ENCODE assay signal across 22 mouse cellular contexts in genomic region chr14:20191136-20191735, GRCm38 (mm10). TPM values are rescaled to one million over a fixed set of nuclear protein-coding genes. Genes with fewer than 3 reads are reported as not detected.
DNase-seq lines count a peak whose midpoint lies in the region; ATAC-seq and TF ChIP-seq lines count a peak whose summit lies in the region.
"Had no signal": no experiment of that assay in that cellular context is flagged by ENCODE, and none has a peak within 500 bp of the region (broad histone marks: within the 10 kb centered on the region; RNA-seq: fewer than 3 reads in every experiment).

No protein-coding gene starts in this region.

- no peak overlapping the region for H3K9ac ChIP-seq in kidney, embryonic 15.5 days
- H3K9ac ChIP-seq in MEL (ENCODE audit: control insufficient read depth, low read depth, low read length, poor library complexity, severe bottlenecking) = no peak overlapping the region
- H3K9ac ChIP-seq: forebrain, embryonic 13.5 days; hindbrain, embryonic 12.5 days; hindbrain, embryonic 15.5 days had no signal

- H3K4me1 ChIP-seq in kidney, embryonic 15.5 days = no peaks in the 10 kb centered on the region
- peaks cover 0 to 4% of the 10 kb centered on the region in 2 experiments; a peak in 2 of 4 replicates for H3K4me1 ChIP-seq in MEL (ENCODE audit: control insufficient read depth in 1 of 2, insufficient read depth in 2 of 2, low read length in 2 of 2)
- H3K4me1 ChIP-seq in thymus, adult 2 months (replicated peaks; ENCODE audit: control insufficient read depth, insufficient read depth, low read length) = no peaks in the 10 kb centered on the region
- H3K4me1 ChIP-seq: forebrain, embryonic 13.5 days; heart, embryonic 10.5 days; hindbrain, embryonic 15.5 days had no signal

- H3K27me3 ChIP-seq in kidney, embryonic 15.5 days = no peaks in the 10 kb centered on the region
- H3K27me3 ChIP-seq in MEL (ENCODE audit: control insufficient read depth in 1 of 2, insufficient read depth in 2 of 2, low read length in 2 of 2) = no peaks in the 10 kb centered on the region; a peak in 1 of 4 replicates
- no peaks in the 10 kb centered on the region for H3K27me3 ChIP-seq in thymus, adult 2 months (ENCODE audit: control insufficient read depth, insufficient read depth, low read length)
- H3K27me3 ChIP-seq: forebrain, embryonic 13.5 days; hindbrain, embryonic 12.5 days; hindbrain, embryonic 15.5 days had no signal

- no peaks in the 10 kb centered on the region for H3K36me3 ChIP-seq in kidney, embryonic 15.5 days
- peaks cover 0 to 4% of the 10 kb centered on the region in 2 experiments; a peak in 1 of 4 replicates for H3K36me3 ChIP-seq in MEL (ENCODE audit: control insufficient read depth in 1 of 2, insufficient read depth in 2 of 2, low read length in 2 of 2)
- no peaks in the 10 kb centered on the region for H3K36me3 ChIP-seq in thymus, adult 2 months (ENCODE audit: control insufficient read depth, insufficient read depth, low read length)
- H3K36me3 ChIP-seq: forebrain, embryonic 10.5 days; heart, embryonic 10.5 days; hindbrain, embryonic 12.5 days; hindbrain, embryonic 15.5 days had no signal

- TF ChIP-seq EP300 in MEL (IDR thresholded peaks at IDR 0.05; ENCODE audit: low read depth in 1 of 2, low read length in 2 of 2) = peak; percentile 16 to 34; a peak in 2 of 4 replicates

- peak; percentile 46 to 60 for DNase-seq in kidney, adult 8-10 months
- DNase-seq in MEL (ENCODE audit: low read depth, low spot score) = peak; percentile 42
- no peak for DNase-seq in cerebellum, adult 9-11 months
- DNase-seq in thymus, adult 2 months = no peak
- DNase-seq: adrenal gland, adult 8-10 months; adrenal gland, postnatal 25 days; cerebellum, adult 11-12 months; cerebellum, adult 8-10 months; cerebellum, postnatal 14 days; gastrocnemius, postnatal 10 days; gastrocnemius, postnatal 36 days; heart, adult 2 months had no signal

- H3K9me3 ChIP-seq in kidney, embryonic 15.5 days (replicated peaks) = no peaks in the 10 kb centered on the region
- no peaks in the 10 kb centered on the region for H3K9me3 ChIP-seq in MEL (replicated peaks; ENCODE audit: insufficient read depth, low read length)
- H3K9me3 ChIP-seq: forebrain, embryonic 10.5 days; forebrain, embryonic 13.5 days; heart, embryonic 10.5 days; hindbrain, embryonic 12.5 days; hindbrain, embryonic 15.5 days had no signal

- no peak overlapping the region for H3K4me2 ChIP-seq in kidney, embryonic 15.5 days
- H3K4me2 ChIP-seq: forebrain, embryonic 13.5 days; hindbrain, embryonic 12.5 days; hindbrain, embryonic 15.5 days had no signal

- 83% methylated on average over 5 of the region's 5 CpGs for WGBS in kidney, embryonic 15.5 days
- WGBS in thymus, adult 2 months = 95% methylated on average over 5 of the region's 5 CpGs

- no peak for TF ChIP-seq CTCF in MEL (IDR thresholded peaks at IDR 0.05 in 2 of 3, conservative IDR thresholded peaks at IDR 0.05 in 1 of 3; ENCODE audit: control insufficient read depth in 1 of 3, insufficient read depth in 1 of 3, low read depth in 2 of 3, low read length in 3 of 3, poor library complexity in 1 of 3, severe bottlenecking in 1 of 3)
- no peak for TF ChIP-seq CTCF in thymus, adult 2 months (IDR thresholded peaks at IDR 0.05; ENCODE audit: borderline replicate concordance, control insufficient read depth, extremely low read depth, insufficient read depth, low read length, poor library complexity)

- TF ChIP-seq POLR2A in MEL (IDR thresholded peaks at IDR 0.05; ENCODE audit: control insufficient read depth in 1 of 2, insufficient read depth in 1 of 2, low read depth in 1 of 2, low read length in 2 of 2, poor library complexity in 1 of 2) = no peak
- no peak for TF ChIP-seq POLR2A in thymus, adult 2 months (IDR thresholded peaks at IDR 0.05; ENCODE audit: control insufficient read depth, extremely low read depth, insufficient read depth, low read length, poor library complexity)

- H3K27ac ChIP-seq in kidney, embryonic 15.5 days = no peak overlapping the region
- no peak overlapping the region for H3K27ac ChIP-seq in MEL (ENCODE audit: control insufficient read depth, low read depth, low read length)
- no peak overlapping the region for H3K27ac ChIP-seq in thymus, adult 2 months (ENCODE audit: control insufficient read depth, insufficient read depth, low read length)
- H3K27ac ChIP-seq: forebrain, embryonic 10.5 days; forebrain, embryonic 13.5 days; heart, adult 2 months; heart, embryonic 10.5 days; hindbrain, embryonic 12.5 days; hindbrain, embryonic 15.5 days had no signal

- no peak for ATAC-seq in kidney, embryonic 15.5 days (replicated peaks; ENCODE audit: low FRiP score)
- ATAC-seq in megakaryocyte progenitor cell, adult 5-6 weeks (replicated peaks; ENCODE audit: poor library complexity) = peak; percentile 52; the same call in 1 of the 2 replicates
- ATAC-seq: activated CD4-positive, CD25-positive, alpha-beta regulatory T cell, adult 4 months; CD4-positive, CD25-positive, alpha-beta regulatory T cell, adult 4 months; forebrain, embryonic 13.5 days; forebrain, embryonic 16.5 days had no signal

- H3K79me2 ChIP-seq in MEL (ENCODE audit: control insufficient read depth, insufficient read depth, low read length, poor library complexity) = no peaks in the 10 kb centered on the region

- TF ChIP-seq RAD21 in MEL (IDR thresholded peaks at IDR 0.05; ENCODE audit: low read depth, low read length) = no peak

- no peak overlapping the region for H3K4me3 ChIP-seq in kidney, embryonic 15.5 days (replicated peaks)
- no peak overlapping the region for H3K4me3 ChIP-seq in MEL (ENCODE audit: control insufficient read depth in 1 of 2, insufficient read depth in 1 of 2, low read depth in 2 of 2, low read length in 2 of 2)
- no peak overlapping the region for H3K4me3 ChIP-seq in thymus, adult 2 months (ENCODE audit: control insufficient read depth, insufficient read depth, low read length)
- H3K4me3 ChIP-seq: forebrain, embryonic 10.5 days; forebrain, embryonic 13.5 days; heart, adult 2 months; heart, embryonic 10.5 days; hindbrain, embryonic 12.5 days; hindbrain, embryonic 15.5 days had no signal

TF ChIP-seq in MEL, 35 proteins besides CTCF, POLR2A, EP300 and RAD21:
- TF ChIP-seq ZC3H11A (IDR thresholded peaks at IDR 0.05; ENCODE audit: low read depth, low read length) (no peak), GATA1 (IDR thresholded peaks at IDR 0.05; ENCODE audit: low read depth, low read length) (peak; percentile 60)

RNA-seq across cellular contexts. Expression of gene Kcnk5, which starts 9.6 kb away (rescaled TPM):
- 15.8 and 17.3 TPM in 2 replicates for polyA plus RNA-seq in kidney, embryonic 15.5 days (2015; fragmentation: Nextera tagmentation; extraction: Ambion mirVana)
- 6.7 and 10.9 TPM in 2 replicates for total RNA-seq in MEL (2012; rRNA removed)
- 1 to 10 TPM in 1 of 2 experiments, not detected in 1; 9.3 TPM for polyA plus RNA-seq in MEL (2012; ENCODE audit: insufficient read depth in 1 of 2, insufficient read length in 2 of 2, low read depth in 1 of 2, low replicate concordance in 2 of 2, missing spikeins in 1 of 2)
- 0.37 and 1.7 TPM in 2 replicates for total RNA-seq in megakaryocyte progenitor cell, adult 5-6 weeks (2015)
- total RNA-seq in megakaryocyte progenitor cell, adult 5-6 weeks (2017) = 1.2 and 7.0 TPM in 2 replicates
- polyA plus RNA-seq in thymus, adult 2 months (2012; rRNA removed) = 6.1 and 6.7 TPM in 2 replicates

RNA-seq across cellular contexts. Expression of gene Saysd1, which starts 52.9 kb away (rescaled TPM):
- 11.1 and 12.3 TPM in 2 replicates for polyA plus RNA-seq in kidney, embryonic 15.5 days (2015; fragmentation: Nextera tagmentation; extraction: Ambion mirVana)
- total RNA-seq in MEL (2012; rRNA removed) = 2.0 and 3.2 TPM in 2 replicates
- polyA plus RNA-seq in MEL (2012; ENCODE audit: insufficient read depth in 1 of 2, insufficient read length in 2 of 2, low read depth in 1 of 2, low replicate concordance in 2 of 2, missing spikeins in 1 of 2) = 1 to 10 TPM in 1 of 2 experiments, not detected in 1; 4.4 TPM
- total RNA-seq in megakaryocyte progenitor cell, adult 5-6 weeks (2015) = 3.4 and 3.9 TPM in 2 replicates
- total RNA-seq in megakaryocyte progenitor cell, adult 5-6 weeks (2017) = 0.62 and 1.4 TPM in 2 replicates
- 12.8 and 14.6 TPM in 2 replicates for polyA plus RNA-seq in thymus, adult 2 months (2012; rRNA removed)

Comparison
In these comparisons a context has a peak if more than half of its experiments do, and no peak if none do; other contexts are left out.
1. DNase-seq: peak in kidney, adult 8-10 months (2 of 2) and MEL (single experiment); none in cerebellum, adult 9-11 months (single experiment) and thymus, adult 2 months (single experiment).